Mouse (Mus musculus) liver, embryonic 12.5 days (tissue): ENCODE measurements around the gene Faf1. TPM values are rescaled to one million over a fixed set of nuclear protein-coding genes. Genes with fewer than 3 reads are reported as not detected.
A peak's percentile ranks its signal among the peaks of the same experiment; 100 is the strongest.

Experiments used
- ATAC-seq: fragments of 200-750 bp; cut with Nextera tagmentation; 2 replicates; pipeline ENCODE4 v1.8.0; 2017; ENCODE audit warnings: moderate number of reproducible peaks, mild to moderate bottlenecking, moderate library complexity
- H3K27ac ChIP-seq: fragments of 300-500 bp; sonication (generic); 2 replicates; pipeline ENCODE4 v1.5.1; 2016; ENCODE audit warnings: mild to moderate bottlenecking
- H3K27me3 ChIP-seq: fragments of 300-500 bp; sonication (generic); replicated peaks from 2 replicates; pipeline ENCODE4 v1.6.1; 2016; ENCODE audit warnings: mild to moderate bottlenecking, moderate library complexity
- H3K36me3 ChIP-seq: fragments of 300-500 bp; sonication (generic); 2 replicates; pipeline ENCODE4 v1.6.1; 2016; ENCODE audit warnings: mild to moderate bottlenecking, moderate library complexity
- H3K4me1 ChIP-seq: fragments of 300-500 bp; sonication (generic); 2 replicates; pipeline ENCODE4 v1.6.1; 2016
- H3K4me2 ChIP-seq: fragments of 300-500 bp; sonication (generic); 2 replicates; pipeline ENCODE4 v1.6.1; 2016; ENCODE audit warnings: mild to moderate bottlenecking, moderate library complexity
- H3K4me3 ChIP-seq: fragments of 300-500 bp; sonication (generic); 2 replicates; pipeline ENCODE4 v1.5.1; 2016; ENCODE audit warnings: mild to moderate bottlenecking, moderate library complexity
- H3K9ac ChIP-seq: fragments of 300-500 bp; sonication (generic); 2 replicates; pipeline ENCODE4 v1.6.1; 2016; ENCODE audit warnings: mild to moderate bottlenecking, moderate library complexity
- H3K9me3 ChIP-seq: fragments of 300-500 bp; sonication (generic); replicated peaks from 2 replicates; pipeline ENCODE4 v1.6.1; 2016; ENCODE audit warnings: mild to moderate bottlenecking, moderate library complexity
- WGBS: fragments of 180-500 bp; shearing (Covaris S2); methylation state at CpG from one replicate; pipeline ENCODE4 v1.1.7; 2016; ENCODE audit not compliant: insufficient replicate concordance; 5-methylcytosine and 5-hydroxymethylcytosine counted together
- polyA plus RNA-seq: library from polyadenylated mRNA; unstranded; fragments of >200 nt; fragmentation: Nextera tagmentation; extraction: Ambion mirVana; gene quantifications from 2 replicates; pipeline ENCODE4 v1.2.1, GENCODE M21; 2016

Gene Faf1
- polyA plus RNA-seq, 1 experiment from 2014 or later: 31.4 TPM

DNA sequence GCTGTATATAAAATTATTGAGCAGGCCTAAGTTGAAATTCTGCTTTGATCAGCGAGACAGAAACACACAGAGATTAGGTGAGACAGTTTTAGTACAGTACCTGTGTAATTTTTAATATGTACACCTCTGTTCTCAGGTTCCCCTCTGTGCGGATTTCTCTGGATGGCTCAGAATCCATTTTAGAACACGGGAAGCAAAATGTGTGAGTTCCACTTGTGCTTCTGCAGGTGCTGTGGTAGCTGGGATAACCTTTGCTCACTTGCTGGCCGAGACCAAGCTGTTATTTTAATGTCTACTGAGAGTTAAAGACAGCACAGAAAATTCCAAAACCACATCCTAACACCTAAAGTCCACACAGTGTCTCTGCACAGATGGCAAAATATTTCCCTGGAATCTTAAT is 20.1 kb upstream of the Faf1 start:
- H3K36me3 ChIP-seq: peaks cover 3% of the 10 kb centered on the region; the same call in 1 of the 2 replicates
- ATAC-seq: no peak
- H3K9me3 ChIP-seq: no peaks in the 10 kb centered on the region
- no peak overlapping the region for H3K4me3 ChIP-seq
- H3K4me1 ChIP-seq: peaks cover 10% of the 10 kb centered on the region
- H3K27me3 ChIP-seq: peaks cover 64% of the 10 kb centered on the region
- no peak overlapping the region for H3K9ac ChIP-seq
- H3K4me2 ChIP-seq: no peak overlapping the region
- 19% methylated on average over 4 of the region's 4 CpGs for WGBS
- no peak overlapping the region for H3K27ac ChIP-seq

DNA sequence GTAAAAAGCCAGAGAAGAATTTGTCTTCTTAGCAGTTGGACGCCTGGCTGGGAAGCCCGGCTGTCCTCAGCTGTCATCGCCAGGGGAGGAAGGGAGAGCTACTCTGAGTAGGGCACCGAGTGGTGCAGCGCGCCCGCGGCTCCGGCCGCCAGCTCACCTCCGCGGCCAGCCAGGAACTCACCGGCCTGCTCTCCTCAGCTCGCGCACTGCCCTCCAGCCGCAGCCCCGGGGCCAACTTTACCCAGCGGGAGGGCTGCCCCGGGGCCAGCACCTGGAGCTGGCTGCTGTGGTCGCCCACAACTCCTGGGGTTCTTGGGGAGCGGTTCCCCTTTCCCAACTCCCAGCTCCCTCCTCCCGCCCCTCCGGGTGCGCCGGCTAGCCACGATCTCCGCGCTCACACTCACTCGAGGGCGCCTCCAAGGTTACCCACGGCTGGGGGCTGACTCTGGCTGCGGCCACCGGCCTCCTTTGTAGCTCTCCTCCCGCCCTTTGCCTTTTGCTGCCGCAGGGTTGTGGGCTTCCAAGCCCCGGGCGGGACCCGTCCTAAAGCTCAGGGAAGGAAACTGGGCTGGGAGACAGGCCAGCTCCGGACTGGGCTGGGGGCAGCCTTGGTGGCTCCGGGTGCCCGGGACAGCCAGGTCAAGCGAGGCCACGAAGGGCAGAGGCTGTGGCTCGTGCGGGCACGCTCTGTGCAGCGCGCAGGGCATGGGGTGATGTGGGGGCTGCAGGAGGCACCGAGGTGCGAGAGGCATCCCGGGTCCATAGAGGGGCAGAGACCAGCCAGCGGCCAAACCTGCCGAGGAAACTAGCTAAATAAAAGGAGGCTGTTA is 19.2 kb upstream of the Faf1 start:
- H3K36me3 ChIP-seq: peaks cover 4% of the 10 kb centered on the region; the same call in 1 of the 2 replicates
- peak overlapping the region; percentile 41 for H3K4me3 ChIP-seq
- no peak overlapping the region for H3K27ac ChIP-seq
- peak overlapping the region; percentile 57 for H3K4me2 ChIP-seq
- no peak overlapping the region for H3K9ac ChIP-seq
- peaks cover 10% of the 10 kb centered on the region for H3K4me1 ChIP-seq
- peaks cover 64% of the 10 kb centered on the region for H3K27me3 ChIP-seq
- under 1% methylated on average over 52 of the region's 53 CpGs for WGBS
- ATAC-seq: 0 out of 2 replicates have a peak, but pooled peaks have one; percentile 24
- no peaks in the 10 kb centered on the region for H3K9me3 ChIP-seq

DNA sequence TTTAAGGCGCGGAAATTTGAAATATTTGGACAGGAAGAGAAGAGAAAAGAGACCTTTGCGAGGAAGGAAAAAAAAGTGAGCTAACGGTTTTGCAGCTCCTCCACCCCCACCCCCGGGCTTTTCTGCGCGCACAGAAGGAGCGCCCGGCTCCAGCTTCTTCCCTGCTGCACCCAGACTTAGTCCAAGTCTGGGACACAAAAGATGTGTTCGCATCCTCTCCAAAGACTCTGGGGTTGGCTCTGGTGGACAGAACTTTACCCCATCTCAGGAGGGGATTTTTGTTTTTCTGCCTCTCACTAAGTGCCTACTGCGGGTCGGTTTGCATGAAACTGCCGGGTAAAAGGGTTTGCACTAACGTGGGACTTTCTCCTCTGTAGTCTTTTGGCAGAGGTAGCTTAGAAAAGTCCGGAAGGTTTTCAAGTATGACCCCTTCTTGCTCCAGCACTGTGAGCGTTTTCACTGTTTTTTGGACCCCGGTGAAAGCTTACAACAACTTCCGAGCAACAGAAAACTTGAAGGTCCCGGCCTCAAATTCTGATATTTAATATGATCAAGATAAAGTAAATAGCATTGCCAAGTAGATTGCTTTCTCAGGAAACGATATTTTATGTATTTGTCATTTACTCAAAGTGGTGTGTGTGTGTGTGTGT is 18.4 kb upstream of the Faf1 start:
- Histone ChIP-seq H3K4me1 (peaks cover 10% of the 10 kb centered on the region), H3K27ac (no peak overlapping the region), H3K4me3 (peak overlapping the region; percentile 41), H3K9ac (no peak overlapping the region), H3K36me3 (peaks cover 4% of the 10 kb centered on the region; the same call in 1 of the 2 replicates), H3K9me3 (no peaks in the 10 kb centered on the region), H3K27me3 (peaks cover 68% of the 10 kb centered on the region), H3K4me2 (peak overlapping the region; percentile 57)
- no peak for ATAC-seq
- 4% methylated on average over 20 of the region's 20 CpGs for WGBS

DNA sequence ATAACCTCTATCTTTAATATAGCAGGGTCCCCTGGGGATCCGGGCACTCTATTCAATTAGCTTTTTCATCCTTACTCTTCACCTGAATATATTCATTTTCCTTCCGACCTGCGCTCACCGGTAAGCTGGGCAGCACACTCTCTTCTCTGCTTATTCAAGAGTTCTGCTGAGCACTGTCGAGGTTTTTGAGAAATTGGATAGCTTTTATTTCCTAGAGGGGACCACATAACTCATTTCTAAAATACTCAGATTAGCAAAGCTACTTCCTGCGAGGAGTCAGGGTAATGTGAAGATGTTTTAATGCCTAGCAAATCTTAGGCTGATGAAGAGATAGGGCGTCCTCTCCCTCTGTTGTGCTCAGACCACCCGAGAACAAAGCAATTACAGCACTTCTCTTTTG is 17.6 kb upstream of the Faf1 start:
- H3K9me3 ChIP-seq: no peaks in the 10 kb centered on the region
- H3K27ac ChIP-seq: no peak overlapping the region
- peaks cover 71% of the 10 kb centered on the region for H3K27me3 ChIP-seq
- peaks cover 12% of the 10 kb centered on the region for H3K4me1 ChIP-seq
- no peak for ATAC-seq
- H3K4me3 ChIP-seq: no peak overlapping the region
- peaks cover 4% of the 10 kb centered on the region; the same call in 1 of the 2 replicates for H3K36me3 ChIP-seq
- no peak overlapping the region for H3K4me2 ChIP-seq
- H3K9ac ChIP-seq: no peak overlapping the region
- WGBS: 4% methylated on average over 8 of the region's 8 CpGs

DNA sequence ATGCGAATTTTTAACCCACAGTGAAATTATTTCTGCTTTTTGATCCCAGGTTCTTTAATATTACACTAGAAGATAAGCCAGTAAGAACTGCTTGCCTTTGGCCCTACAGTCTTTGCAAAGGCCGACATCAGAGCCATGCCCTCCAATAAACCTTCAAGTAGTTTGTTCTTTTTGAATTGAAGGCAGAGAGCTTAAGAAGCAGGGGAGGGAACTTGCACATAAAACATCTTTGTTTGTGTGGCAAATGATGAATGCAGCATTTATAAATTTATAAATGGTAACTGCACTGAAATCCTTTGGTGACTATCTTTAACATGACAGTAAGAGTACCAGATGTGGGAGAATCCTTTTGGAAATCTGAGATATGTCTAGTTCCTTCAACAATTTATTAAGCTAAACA is 16.8 kb upstream of the Faf1 start:
- 20% methylated on average over 2 of the region's 2 CpGs for WGBS
- no peak overlapping the region for H3K9ac ChIP-seq
- peaks cover 76% of the 10 kb centered on the region for H3K27me3 ChIP-seq
- H3K27ac ChIP-seq: no peak overlapping the region
- peaks cover 20% of the 10 kb centered on the region for H3K4me1 ChIP-seq
- no peak overlapping the region for H3K4me2 ChIP-seq
- ATAC-seq: no peak
- peaks cover 4% of the 10 kb centered on the region; the same call in 1 of the 2 replicates for H3K36me3 ChIP-seq
- H3K4me3 ChIP-seq: no peak overlapping the region
- H3K9me3 ChIP-seq: no peaks in the 10 kb centered on the region

DNA sequence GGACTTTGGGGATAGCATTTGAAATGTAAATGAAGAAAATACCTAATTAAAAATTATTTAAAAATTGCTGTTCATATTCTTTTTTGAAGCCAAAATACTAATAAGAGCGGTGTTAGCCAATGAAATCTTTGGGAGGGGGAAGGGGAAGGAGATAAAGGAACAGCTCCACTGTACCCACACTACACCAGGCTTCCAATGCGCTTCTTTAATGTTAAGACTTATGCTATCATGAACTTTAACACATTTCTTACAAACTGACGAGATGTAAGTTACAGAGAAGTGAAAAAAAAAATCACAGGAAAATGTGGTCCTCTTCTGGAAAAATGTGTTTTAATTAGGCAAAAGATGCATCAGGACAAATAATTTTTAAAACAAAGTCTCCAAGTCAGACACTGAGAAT is 15.8 kb upstream of the Faf1 start:
- no peak overlapping the region for H3K4me3 ChIP-seq
- peaks cover 26% of the 10 kb centered on the region for H3K4me1 ChIP-seq
- no peak for ATAC-seq
- H3K4me2 ChIP-seq: no peak overlapping the region
- WGBS: 10% methylated on average over 3 of the region's 3 CpGs
- H3K9me3 ChIP-seq: no peaks in the 10 kb centered on the region
- H3K36me3 ChIP-seq: peaks cover 4% of the 10 kb centered on the region; the same call in 1 of the 2 replicates
- H3K27ac ChIP-seq: no peak overlapping the region
- peaks cover 68% of the 10 kb centered on the region for H3K27me3 ChIP-seq
- no peak overlapping the region for H3K9ac ChIP-seq

DNA sequence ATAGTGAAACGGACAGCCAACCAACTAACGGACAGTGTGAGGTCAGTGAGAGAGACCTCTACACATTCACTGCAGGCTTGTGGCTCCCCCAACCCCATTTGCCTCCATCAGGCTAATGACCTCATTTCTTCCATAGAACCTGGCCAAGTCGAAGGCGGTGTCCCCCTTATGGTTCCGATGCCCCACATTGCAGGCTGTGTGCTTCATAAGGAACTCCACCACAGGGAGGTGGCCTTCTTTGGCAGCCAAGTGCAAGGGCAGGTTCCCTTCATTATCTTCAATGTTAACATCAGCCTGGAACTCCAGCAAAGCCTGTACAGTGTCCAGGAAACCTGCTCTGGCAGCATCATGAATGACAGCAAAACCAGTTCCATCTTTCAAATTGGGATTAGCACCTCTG is 15.2 kb upstream of the Faf1 start:
- H3K27ac ChIP-seq: no peak overlapping the region
- no peak overlapping the region for H3K9ac ChIP-seq
- peaks cover 4% of the 10 kb centered on the region; the same call in 1 of the 2 replicates for H3K36me3 ChIP-seq
- no peaks in the 10 kb centered on the region for H3K9me3 ChIP-seq
- 8% methylated on average over 5 of the region's 5 CpGs for WGBS
- no peak overlapping the region for H3K4me2 ChIP-seq
- no peak overlapping the region for H3K4me3 ChIP-seq
- peaks cover 64% of the 10 kb centered on the region for H3K27me3 ChIP-seq
- ATAC-seq: no peak
- peaks cover 26% of the 10 kb centered on the region for H3K4me1 ChIP-seq

DNA sequence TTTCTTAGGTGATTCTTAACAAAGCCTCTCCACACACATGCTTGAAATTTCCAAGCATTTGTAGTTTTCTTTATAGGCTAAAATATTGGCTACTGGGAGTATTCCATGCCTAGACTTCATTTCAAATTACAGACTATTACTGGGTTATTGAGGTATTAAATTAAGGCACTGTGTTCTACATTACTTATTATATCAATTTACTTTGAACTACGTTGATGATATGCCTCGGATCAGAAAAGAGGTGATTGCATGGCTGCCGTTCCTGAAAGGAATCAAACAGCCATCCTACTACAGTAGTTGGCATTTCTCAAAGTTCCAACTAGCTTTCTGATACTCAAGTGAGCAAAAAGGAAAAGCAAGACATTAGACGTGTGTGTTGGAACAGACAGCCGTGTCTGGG is 14.1 kb upstream of the Faf1 start:
- H3K4me3 ChIP-seq: no peak overlapping the region
- no peak for ATAC-seq
- H3K27me3 ChIP-seq: peaks cover 54% of the 10 kb centered on the region
- no peaks in the 10 kb centered on the region for H3K9me3 ChIP-seq
- no peak overlapping the region for H3K4me2 ChIP-seq
- H3K36me3 ChIP-seq: peaks cover 4% of the 10 kb centered on the region; the same call in 1 of the 2 replicates
- H3K27ac ChIP-seq: no peak overlapping the region
- no peak overlapping the region for H3K9ac ChIP-seq
- WGBS: 13% methylated on average over 5 of the region's 5 CpGs
- peaks cover 24% of the 10 kb centered on the region for H3K4me1 ChIP-seq

DNA sequence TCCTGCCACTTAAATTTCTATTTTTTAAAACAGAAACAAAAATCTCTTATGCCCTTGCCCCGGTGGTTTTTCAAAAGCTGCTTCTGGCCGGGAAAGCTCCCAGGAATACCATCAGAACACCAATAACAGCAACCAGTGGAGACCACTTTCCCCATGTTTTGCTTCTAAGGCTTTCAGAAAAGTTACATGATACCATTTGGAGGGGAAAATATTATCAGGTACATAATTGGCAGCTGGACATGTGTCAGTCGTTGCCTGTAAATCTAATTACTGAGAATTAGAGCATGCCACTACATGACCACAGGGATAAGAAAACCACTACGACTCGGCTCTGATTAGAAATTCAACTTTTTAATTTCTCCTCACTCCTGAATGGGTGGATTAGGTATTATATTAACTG is 12.3 kb upstream of the Faf1 start:
- peak overlapping the region; percentile 93 for H3K4me2 ChIP-seq
- no peak for ATAC-seq
- peaks cover 35% of the 10 kb centered on the region for H3K27me3 ChIP-seq
- WGBS: 13% methylated on average over 5 of the region's 5 CpGs
- H3K9me3 ChIP-seq: no peaks in the 10 kb centered on the region
- no peak overlapping the region for H3K27ac ChIP-seq
- peak overlapping the region; percentile 76 for H3K4me3 ChIP-seq
- H3K36me3 ChIP-seq: peaks cover 4% of the 10 kb centered on the region; the same call in 1 of the 2 replicates
- peak overlapping the region; percentile 91 for H3K9ac ChIP-seq
- H3K4me1 ChIP-seq: peaks cover 23% of the 10 kb centered on the region

DNA sequence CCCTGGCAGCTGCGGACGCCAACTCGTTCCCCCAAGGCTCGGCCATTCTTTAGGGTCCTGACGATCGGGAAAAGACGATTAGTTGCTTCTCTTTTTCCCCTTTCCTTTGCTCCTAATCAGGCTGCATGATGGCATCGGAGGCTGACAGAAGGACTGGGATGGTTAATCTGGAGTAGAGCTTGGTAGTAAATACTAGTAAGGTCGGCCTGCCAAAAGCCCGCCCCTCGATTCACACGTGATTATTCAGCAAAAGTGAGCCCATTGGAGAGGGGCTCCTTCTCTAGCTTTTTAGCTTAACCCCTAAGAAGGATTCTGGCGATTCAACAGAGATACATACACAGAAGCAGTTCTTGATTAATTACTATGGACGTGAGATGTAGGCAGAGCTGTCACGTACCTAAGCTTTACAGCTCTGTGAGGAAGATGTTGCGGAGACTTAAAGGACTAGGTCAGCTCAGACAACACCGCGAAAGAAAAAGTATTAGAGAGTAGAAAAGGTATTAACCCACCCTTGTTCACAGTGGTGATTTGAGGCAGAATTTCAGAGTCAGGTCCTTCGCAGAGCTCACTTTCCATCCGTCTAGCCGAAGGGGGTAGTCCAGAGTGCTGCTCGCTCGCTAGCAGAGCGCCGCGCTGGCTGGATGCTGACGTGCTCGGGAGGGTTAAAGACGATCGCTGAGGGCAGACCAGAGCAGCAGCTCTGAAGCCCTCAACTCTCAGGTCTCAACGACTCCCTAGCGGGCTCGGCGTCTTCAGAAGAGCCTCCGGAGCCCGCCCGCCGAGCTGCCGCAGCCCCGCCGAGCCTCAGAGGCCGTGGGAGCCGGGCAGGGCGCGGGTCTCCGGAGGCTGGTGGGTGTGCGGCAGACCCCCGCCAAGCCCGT is 11.0 kb upstream of the Faf1 start:
- H3K4me1 ChIP-seq: peaks cover 23% of the 10 kb centered on the region
- peaks cover 26% of the 10 kb centered on the region for H3K27me3 ChIP-seq
- peak overlapping the region; percentile 97 for H3K27ac ChIP-seq
- H3K4me2 ChIP-seq: peak overlapping the region; percentile 93
- 1% methylated on average over 49 of the region's 49 CpGs for WGBS
- peak overlapping the region; percentile 91 for H3K9ac ChIP-seq
- peak; percentile 63 for ATAC-seq
- peaks cover 4% of the 10 kb centered on the region; the same call in 1 of the 2 replicates for H3K36me3 ChIP-seq
- H3K9me3 ChIP-seq: no peaks in the 10 kb centered on the region
- peak overlapping the region; percentile 76 for H3K4me3 ChIP-seq

DNA sequence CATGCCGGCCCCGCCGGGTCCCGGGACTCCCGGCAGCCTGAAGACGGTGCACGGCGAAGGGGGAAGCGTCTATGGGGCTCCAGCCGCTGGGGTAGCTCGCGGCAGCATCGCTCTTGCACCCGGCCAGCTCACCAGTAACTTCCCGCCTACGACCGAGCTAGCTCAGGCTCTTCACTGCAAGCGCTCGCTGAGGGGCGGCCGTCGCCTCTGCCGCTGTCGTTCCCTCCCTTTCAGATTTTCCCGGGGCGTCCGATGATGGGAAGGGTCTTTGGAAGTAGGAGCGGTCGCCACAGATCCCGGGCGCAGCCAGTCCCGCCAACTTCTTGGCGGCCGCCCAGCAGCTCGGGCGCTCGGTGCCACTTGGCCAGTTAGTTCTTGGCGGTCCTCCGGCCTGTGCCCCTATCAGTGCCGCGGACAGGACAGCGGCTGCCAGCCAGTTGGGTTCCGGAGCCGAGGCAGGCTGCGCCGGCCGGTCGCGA is 10.4 kb upstream of the Faf1 start:
- Histone ChIP-seq H3K9ac (peak overlapping the region; percentile 91), H3K4me1 (peaks cover 23% of the 10 kb centered on the region), H3K27me3 (peaks cover 21% of the 10 kb centered on the region), H3K4me3 (peak overlapping the region; percentile 76), H3K9me3 (no peaks in the 10 kb centered on the region), H3K27ac (peak overlapping the region; percentile 97), H3K36me3 (peaks cover 3% of the 10 kb centered on the region; the same call in 1 of the 2 replicates), H3K4me2 (peak overlapping the region; percentile 93)
- ATAC-seq: peak; percentile 46
- WGBS: under 1% methylated on average over 45 of the region's 49 CpGs
